Mouse (Mus musculus): ENCODE results near the gene Usp48. TPM values are rescaled to one million over a fixed set of nuclear protein-coding genes. Genes with fewer than 3 reads are reported as not detected.
A peak's percentile ranks its signal among the peaks of the same experiment; 100 is the strongest.

Gene Usp48
- polyA plus RNA-seq, 1 experiment = 64.1 TPM

DNA sequence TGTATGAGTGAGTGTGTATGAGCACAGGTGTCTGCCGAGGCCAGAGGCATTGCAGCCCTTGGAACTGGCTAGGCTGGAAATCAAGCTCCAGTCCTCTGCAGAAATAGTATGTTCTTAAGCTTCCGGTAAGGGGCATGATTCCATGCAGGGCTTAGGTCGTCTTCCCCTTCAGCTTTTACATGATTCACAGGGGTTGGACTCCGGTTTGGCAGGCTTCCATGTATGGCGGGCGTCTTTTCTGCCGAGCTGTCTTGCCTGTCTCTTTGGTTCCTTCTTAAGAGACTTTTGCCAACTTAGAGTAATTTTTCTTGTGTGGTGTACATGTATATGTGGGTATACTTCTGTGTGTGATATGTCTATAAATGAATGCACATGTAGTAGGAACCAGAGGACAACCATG, 35.8 kb downstream of the Usp48 start:
- Histone ChIP-seq H3K4me1 (ENCODE audit: control insufficient read depth, insufficient read depth, insufficient read length) (no peaks in the 10 kb centered on the region), H3K4me3 (ENCODE audit: extremely low read depth, insufficient read depth, insufficient read length) (no peak overlapping the region), H3K27me3 (ENCODE audit: control insufficient read depth, insufficient read depth, low read length) (no peaks in the 10 kb centered on the region), H3K36me3 (ENCODE audit: control insufficient read depth, insufficient read depth, low read length) (peaks cover 49% of the 10 kb centered on the region), H3K27ac (ENCODE audit: insufficient read depth, low read length) (no peak overlapping the region)
- DNase-seq (ENCODE audit: low read depth in 1 of 2, low spot score in 2 of 2) = no peak
- TF ChIP-seq POLR2A (IDR thresholded peaks at IDR 0.05; ENCODE audit: low read depth, low read length) = no peak
- TF ChIP-seq CTCF (IDR thresholded peaks at IDR 0.05; ENCODE audit: extremely low read depth, insufficient read depth, insufficient read length, insufficient replicate concordance) = no peak
- WGBS = 87% methylated on average over 7 of the region's 7 CpGs

- 85% methylated on average over 2 of the region's 2 CpGs for WGBS
- peaks cover 51% of the 10 kb centered on the region for H3K36me3 ChIP-seq (ENCODE audit: control insufficient read depth, insufficient read depth, low read length)
- H3K27me3 ChIP-seq (ENCODE audit: control insufficient read depth, insufficient read depth, low read length) = no peaks in the 10 kb centered on the region
- H3K4me3 ChIP-seq (ENCODE audit: extremely low read depth, insufficient read depth, insufficient read length) = no peak overlapping the region
- no peaks in the 10 kb centered on the region for H3K4me1 ChIP-seq (ENCODE audit: control insufficient read depth, insufficient read depth, insufficient read length)
- DNase-seq (ENCODE audit: low read depth in 1 of 2, low spot score in 2 of 2) = no peak
- H3K27ac ChIP-seq (ENCODE audit: insufficient read depth, low read length) = no peak overlapping the region
- TF ChIP-seq CTCF (IDR thresholded peaks at IDR 0.05; ENCODE audit: extremely low read depth, insufficient read depth, insufficient read length, insufficient replicate concordance) = no peak
- TF ChIP-seq POLR2A (IDR thresholded peaks at IDR 0.05; ENCODE audit: low read depth, low read length) = no peak
Observed at GRCm38 (mm10) chr4:137630153-137630552, 36.6 kb downstream of the Usp48 start.

DNA sequence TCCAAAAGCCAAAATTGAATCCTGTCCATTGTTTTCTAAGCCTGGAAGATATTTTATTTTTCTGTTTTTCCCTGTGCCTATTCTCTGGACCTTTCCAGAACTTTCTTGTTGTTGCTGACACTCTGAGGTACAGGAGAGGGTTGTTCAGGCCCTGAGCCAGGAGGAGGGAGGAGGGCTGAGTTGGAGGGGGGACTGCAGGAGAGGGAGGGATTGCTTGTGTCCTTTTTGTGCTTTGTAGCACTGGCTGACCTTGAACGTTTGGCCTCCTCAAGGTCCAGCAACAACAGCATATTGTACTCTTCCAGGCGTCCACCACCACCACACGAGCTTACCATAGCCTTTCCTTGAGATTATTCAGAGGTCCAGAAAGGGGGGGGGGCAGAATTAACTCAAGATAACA, 38.0 kb downstream of the Usp48 start:
- Histone ChIP-seq H3K27ac (ENCODE audit: insufficient read depth, low read length) (no peak overlapping the region), H3K27me3 (ENCODE audit: control insufficient read depth, insufficient read depth, low read length) (no peaks in the 10 kb centered on the region), H3K4me3 (ENCODE audit: extremely low read depth, insufficient read depth, insufficient read length) (no peak overlapping the region), H3K36me3 (ENCODE audit: control insufficient read depth, insufficient read depth, low read length) (peaks cover 51% of the 10 kb centered on the region), H3K4me1 (ENCODE audit: control insufficient read depth, insufficient read depth, insufficient read length) (no peaks in the 10 kb centered on the region)
- WGBS = 86% methylated on average over 3 of the region's 3 CpGs
- no peak for DNase-seq (ENCODE audit: low read depth in 1 of 2, low spot score in 2 of 2)
- TF ChIP-seq CTCF (IDR thresholded peaks at IDR 0.05; ENCODE audit: extremely low read depth, insufficient read depth, insufficient read length, insufficient replicate concordance) (no peak), POLR2A (IDR thresholded peaks at IDR 0.05; ENCODE audit: low read depth, low read length) (no peak)

DNA sequence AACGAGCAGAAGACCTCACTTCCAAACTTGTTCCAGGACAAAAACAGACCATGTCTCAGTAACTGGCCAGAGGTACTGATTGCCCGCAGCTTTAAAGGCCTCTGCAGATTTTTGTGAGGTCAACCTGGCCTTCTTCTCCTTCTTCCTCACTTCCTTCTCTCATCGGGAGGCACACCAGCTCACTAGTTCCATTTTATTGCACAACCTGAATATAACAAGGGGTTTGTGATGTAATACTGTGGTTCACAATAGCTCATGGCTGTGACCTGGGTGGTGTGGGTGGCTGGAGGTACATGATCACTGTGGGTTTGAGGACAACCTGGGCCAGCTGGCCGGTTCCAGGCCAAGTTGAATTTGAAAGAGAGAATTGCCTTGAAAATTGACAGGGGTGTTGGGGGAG, 39.8 kb downstream of the Usp48 start:
- H3K27ac ChIP-seq (ENCODE audit: insufficient read depth, low read length) = no peak overlapping the region
- H3K36me3 ChIP-seq (ENCODE audit: control insufficient read depth, insufficient read depth, low read length) = peaks cover 56% of the 10 kb centered on the region
- no peak overlapping the region for H3K4me3 ChIP-seq (ENCODE audit: extremely low read depth, insufficient read depth, insufficient read length)
- TF ChIP-seq CTCF (IDR thresholded peaks at IDR 0.05; ENCODE audit: extremely low read depth, insufficient read depth, insufficient read length, insufficient replicate concordance) (no peak), POLR2A (IDR thresholded peaks at IDR 0.05; ENCODE audit: low read depth, low read length) (no peak)
- 80% methylated on average over 4 of the region's 4 CpGs for WGBS
- no peak for DNase-seq (ENCODE audit: low read depth in 1 of 2, low spot score in 2 of 2)
- H3K4me1 ChIP-seq (ENCODE audit: control insufficient read depth, insufficient read depth, insufficient read length) = no peaks in the 10 kb centered on the region
- H3K27me3 ChIP-seq (ENCODE audit: control insufficient read depth, insufficient read depth, low read length) = no peaks in the 10 kb centered on the region

DNA sequence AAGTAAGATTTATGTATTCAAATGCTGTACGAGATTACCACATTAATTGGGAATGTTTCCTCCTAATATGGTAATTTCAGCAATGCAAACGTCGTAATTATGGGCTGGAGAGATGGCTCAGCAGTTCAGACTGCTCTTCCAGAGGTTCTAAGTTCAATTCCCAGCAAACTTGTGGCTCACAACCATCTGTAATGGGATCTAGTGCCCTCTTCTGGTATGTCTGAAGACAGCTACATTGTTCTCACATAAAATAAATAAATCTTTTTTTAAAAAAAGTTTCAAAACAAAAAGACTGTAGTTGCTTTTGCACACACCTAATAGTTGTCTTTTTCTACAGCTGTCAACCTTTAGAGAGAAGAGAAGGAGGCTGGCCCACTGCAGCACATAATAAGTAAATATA, 43.0 kb downstream of the Usp48 start:
- TF ChIP-seq CTCF (IDR thresholded peaks at IDR 0.05; ENCODE audit: extremely low read depth, insufficient read depth, insufficient read length, insufficient replicate concordance) = no peak
- TF ChIP-seq POLR2A (IDR thresholded peaks at IDR 0.05; ENCODE audit: low read depth, low read length) = no peak
- 93% methylated on average over 3 of the region's 3 CpGs for WGBS
- Histone ChIP-seq H3K4me3 (ENCODE audit: extremely low read depth, insufficient read depth, insufficient read length) (no peak overlapping the region), H3K4me1 (ENCODE audit: control insufficient read depth, insufficient read depth, insufficient read length) (no peaks in the 10 kb centered on the region), H3K27ac (ENCODE audit: insufficient read depth, low read length) (no peak overlapping the region), H3K27me3 (ENCODE audit: control insufficient read depth, insufficient read depth, low read length) (no peaks in the 10 kb centered on the region), H3K36me3 (ENCODE audit: control insufficient read depth, insufficient read depth, low read length) (peaks cover 45% of the 10 kb centered on the region)
- DNase-seq (ENCODE audit: low read depth in 1 of 2, low spot score in 2 of 2) = no peak

GRCm38 (mm10) chr4:137641556-137641955, 48.0 kb downstream of the Usp48 start:
- peaks cover 40% of the 10 kb centered on the region for H3K36me3 ChIP-seq (ENCODE audit: control insufficient read depth, insufficient read depth, low read length)

DNA sequence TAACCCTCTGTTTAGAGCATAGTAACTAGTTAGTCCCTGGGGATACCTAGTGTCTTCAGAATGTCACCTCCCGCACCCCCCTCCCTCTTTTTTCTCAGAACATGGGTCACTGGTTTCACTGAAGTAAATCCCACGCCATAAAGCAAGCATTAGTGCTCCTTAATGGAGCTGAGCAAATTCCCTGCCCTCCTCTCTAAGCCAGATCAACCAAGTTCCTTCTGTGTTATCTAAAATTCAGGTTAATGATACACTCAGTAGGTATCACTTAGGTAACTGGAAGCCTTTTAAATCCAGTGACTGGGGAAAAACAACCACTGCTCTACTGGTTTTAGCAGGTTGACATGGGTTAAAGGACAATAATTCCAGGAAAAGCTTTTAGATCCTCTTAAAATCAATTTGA, 48.5 kb downstream of the Usp48 start:
- H3K27ac ChIP-seq (ENCODE audit: insufficient read depth, low read length) = no peak overlapping the region
- TF ChIP-seq CTCF (IDR thresholded peaks at IDR 0.05; ENCODE audit: extremely low read depth, insufficient read depth, insufficient read length, insufficient replicate concordance) (no peak), POLR2A (IDR thresholded peaks at IDR 0.05; ENCODE audit: low read depth, low read length) (no peak)
- DNase-seq (ENCODE audit: low read depth in 1 of 2, low spot score in 2 of 2) = no peak
- H3K4me3 ChIP-seq (ENCODE audit: extremely low read depth, insufficient read depth, insufficient read length) = no peak overlapping the region
- 84% methylated on average over 2 of the region's 2 CpGs for WGBS
- H3K4me1 ChIP-seq (ENCODE audit: control insufficient read depth, insufficient read depth, insufficient read length) = no peaks in the 10 kb centered on the region
- H3K36me3 ChIP-seq (ENCODE audit: control insufficient read depth, insufficient read depth, low read length) = peaks cover 42% of the 10 kb centered on the region
- no peaks in the 10 kb centered on the region for H3K27me3 ChIP-seq (ENCODE audit: control insufficient read depth, insufficient read depth, low read length)

More at GRCm38 (mm10) chr4:137641556-137641955, 48.0 kb downstream of the Usp48 start:
- H3K27ac ChIP-seq (ENCODE audit: insufficient read depth, low read length) = no peak overlapping the region
- WGBS = 48% methylated on average over 5 of the region's 5 CpGs
- no peaks in the 10 kb centered on the region for H3K4me1 ChIP-seq (ENCODE audit: control insufficient read depth, insufficient read depth, insufficient read length)
- no peaks in the 10 kb centered on the region for H3K27me3 ChIP-seq (ENCODE audit: control insufficient read depth, insufficient read depth, low read length)
- TF ChIP-seq POLR2A (IDR thresholded peaks at IDR 0.05; ENCODE audit: low read depth, low read length) (no peak), CTCF (IDR thresholded peaks at IDR 0.05; ENCODE audit: extremely low read depth, insufficient read depth, insufficient read length, insufficient replicate concordance) (no peak)
- peak in 1 of 2 experiments; percentile 25 for DNase-seq (ENCODE audit: low read depth in 1 of 2, low spot score in 2 of 2)
- no peak overlapping the region for H3K4me3 ChIP-seq (ENCODE audit: extremely low read depth, insufficient read depth, insufficient read length)

All from spleen, adult 2 months (tissue).